Mouse (Mus musculus): ENCODE results near the gene Prrt3.

Gene Prrt3

DNA sequence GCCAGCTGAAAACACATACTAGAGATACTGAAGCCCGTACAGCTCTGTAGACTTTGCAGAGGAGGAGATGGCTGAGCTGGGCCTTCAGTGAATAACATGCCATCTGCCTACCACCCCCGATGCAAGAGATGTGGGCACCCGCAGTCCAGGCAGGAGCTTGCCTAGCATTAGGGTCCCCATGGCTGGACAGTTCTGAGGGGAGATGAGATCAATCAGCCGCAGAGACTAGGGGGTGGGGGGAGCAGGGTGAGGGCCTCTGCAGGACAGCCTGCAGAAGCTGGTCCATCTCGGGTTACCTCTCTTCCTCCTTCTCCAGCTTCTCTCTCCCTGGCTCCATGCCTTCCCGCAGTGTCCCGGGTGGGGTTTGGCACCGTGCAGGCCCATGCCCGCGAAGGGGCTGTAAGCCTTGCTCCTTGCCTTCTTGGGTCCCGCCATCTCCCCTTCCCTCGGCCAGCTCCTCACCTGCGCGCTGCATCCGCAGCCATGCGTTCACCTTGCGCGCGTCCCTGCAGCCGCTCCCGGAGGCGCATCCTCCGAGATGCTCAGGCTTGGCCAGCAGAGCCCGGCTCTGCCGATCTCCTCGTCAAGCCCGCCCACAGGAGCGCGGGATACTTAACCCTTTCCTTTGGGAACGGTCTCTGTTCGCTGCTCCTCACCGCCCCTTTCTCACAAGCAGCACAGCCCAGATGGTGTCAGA lies at the start of gene Prrt3:
Gene Prrt3 (minus strand): TSS at position 544 of the 697 bp plus-strand sequence.
- no peak for DNase-seq (ENCODE audit: low spot score)

DNA sequence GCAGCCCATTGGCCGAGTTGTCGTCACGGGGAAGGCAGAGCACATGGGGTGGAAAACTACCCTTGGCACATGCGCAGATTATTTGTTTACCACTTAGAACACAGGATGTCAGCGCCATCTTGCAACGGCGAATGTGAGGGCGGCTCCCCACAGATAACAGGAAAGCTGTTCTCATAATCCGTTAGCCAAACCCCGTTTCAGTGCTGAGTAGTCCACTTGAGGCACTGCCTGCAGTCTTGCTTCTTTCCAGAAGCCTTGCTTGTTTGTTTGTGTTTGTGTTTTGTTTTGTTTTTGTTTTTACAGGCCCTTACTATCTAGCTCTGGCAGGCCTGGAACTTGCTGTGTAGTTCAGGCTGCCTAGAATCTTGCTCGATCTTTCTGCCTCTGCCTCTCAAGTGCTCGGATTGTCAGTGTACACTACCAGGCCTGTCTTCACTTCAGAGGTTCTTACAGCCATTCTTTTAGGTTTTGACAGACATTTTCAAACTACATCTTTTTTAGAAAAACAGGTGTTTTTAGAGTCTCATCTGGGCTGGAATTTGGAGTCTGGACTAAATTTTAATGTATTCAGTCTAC lies 42.3 kb upstream of the Prrt3 start:
- DNase-seq (ENCODE audit: low spot score): no peak

- no peak for DNase-seq (ENCODE audit: low spot score)
Measured at GRCm38 (mm10) chr6:113541610-113542009, 39.9 kb upstream of the Prrt3 start.

- no peak for DNase-seq (ENCODE audit: low spot score)
Measured at GRCm38 (mm10) chr6:113534886-113535285, 33.2 kb upstream of the Prrt3 start.

GRCm38 (mm10) chr6:113531840-113532404 lies 30.2 kb upstream of the Prrt3 start:
- no peak for DNase-seq (ENCODE audit: low spot score)

- DNase-seq (ENCODE audit: low spot score): peak; percentile 97
Measured at GRCm38 (mm10) chr6:113530932-113531839, 29.5 kb upstream of the Prrt3 start, which contains the start of the genes Emc3 and Fancd2. Emc3 (minus strand) TSS chr6:113531652. Fancd2 (plus strand) TSS chr6:113531682.

GRCm38 (mm10) chr6:113523420-113523819 lies 21.7 kb upstream of the Prrt3 start:
- DNase-seq (ENCODE audit: low spot score): no peak

DNA sequence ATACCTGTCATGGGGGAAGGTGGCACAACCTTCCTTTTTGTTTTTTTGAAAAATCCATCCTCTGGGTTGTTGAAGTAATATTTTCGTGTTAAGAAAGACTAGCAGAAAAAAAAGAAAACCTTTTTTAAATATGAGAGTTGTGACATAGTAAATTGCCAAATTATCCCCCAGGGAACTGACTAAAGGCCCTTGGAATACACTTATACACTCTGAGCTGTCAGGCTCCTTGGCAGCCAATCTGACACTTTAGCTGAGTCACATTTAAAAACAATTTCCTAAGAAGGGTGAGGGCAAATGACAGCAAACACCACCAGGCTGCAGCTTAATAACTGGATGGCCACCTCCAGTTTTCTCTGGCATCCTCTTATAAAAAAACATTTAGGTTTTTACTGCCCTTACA lies 20.6 kb upstream of the Prrt3 start:
- DNase-seq (ENCODE audit: low spot score): no peak

DNA sequence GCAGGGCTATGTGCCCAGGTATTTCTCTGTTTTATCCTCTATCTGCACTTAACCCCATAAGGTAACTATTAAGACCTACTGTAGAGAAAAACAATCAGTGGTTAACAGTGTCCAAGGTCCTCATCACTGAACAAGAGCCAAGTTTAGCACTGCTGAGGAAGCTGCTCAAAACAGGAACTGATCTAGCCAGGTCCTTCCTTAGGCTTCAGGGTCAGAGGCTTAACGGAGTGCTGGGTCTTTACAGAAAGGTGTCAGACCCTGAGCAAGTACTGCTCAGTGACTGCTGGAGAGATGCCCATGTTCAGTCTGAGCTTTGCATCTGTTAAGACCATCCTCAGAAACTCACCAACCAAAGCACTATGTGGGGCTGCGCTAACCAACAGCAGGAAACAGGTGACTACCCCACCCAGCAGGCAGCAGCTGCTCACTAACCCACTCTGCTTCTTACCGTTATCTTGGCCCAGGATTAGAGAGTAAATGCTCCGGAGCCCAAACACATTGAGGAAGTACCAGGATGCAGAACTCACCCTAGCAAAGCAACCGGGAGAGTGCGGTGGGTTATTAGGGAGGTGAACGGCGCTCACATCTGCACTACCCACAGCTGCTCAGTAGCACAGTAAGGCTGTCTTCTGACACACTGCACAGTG lies 15.8 kb upstream of the Prrt3 start:
- DNase-seq (ENCODE audit: low spot score): no peak

GRCm38 (mm10) chr6:113514600-113514999 lies 12.9 kb upstream of the Prrt3 start:
- DNase-seq (ENCODE audit: low spot score): no peak

- DNase-seq (ENCODE audit: low spot score): no peak
Measured at GRCm38 (mm10) chr6:113513944-113514343, 12.2 kb upstream of the Prrt3 start.

DNA sequence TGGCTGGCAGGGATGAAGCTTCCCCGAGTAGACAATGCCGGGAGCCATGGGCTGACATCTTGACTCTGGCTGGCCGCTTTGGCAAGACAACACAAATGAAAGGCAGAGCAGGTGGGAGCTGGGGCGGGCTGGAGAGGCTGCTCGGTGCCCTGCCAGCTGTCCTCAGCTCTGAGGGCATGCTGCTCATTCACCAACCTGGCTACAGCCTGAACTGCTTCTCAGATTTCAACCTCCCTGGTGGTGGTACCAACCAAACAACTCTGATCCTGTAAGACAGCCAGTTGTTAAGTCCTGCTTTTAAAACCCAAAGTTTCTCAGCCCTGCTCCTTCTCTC lies 7.2 kb upstream of the Prrt3 start:
- no peak for DNase-seq (ENCODE audit: low spot score)

DNA sequence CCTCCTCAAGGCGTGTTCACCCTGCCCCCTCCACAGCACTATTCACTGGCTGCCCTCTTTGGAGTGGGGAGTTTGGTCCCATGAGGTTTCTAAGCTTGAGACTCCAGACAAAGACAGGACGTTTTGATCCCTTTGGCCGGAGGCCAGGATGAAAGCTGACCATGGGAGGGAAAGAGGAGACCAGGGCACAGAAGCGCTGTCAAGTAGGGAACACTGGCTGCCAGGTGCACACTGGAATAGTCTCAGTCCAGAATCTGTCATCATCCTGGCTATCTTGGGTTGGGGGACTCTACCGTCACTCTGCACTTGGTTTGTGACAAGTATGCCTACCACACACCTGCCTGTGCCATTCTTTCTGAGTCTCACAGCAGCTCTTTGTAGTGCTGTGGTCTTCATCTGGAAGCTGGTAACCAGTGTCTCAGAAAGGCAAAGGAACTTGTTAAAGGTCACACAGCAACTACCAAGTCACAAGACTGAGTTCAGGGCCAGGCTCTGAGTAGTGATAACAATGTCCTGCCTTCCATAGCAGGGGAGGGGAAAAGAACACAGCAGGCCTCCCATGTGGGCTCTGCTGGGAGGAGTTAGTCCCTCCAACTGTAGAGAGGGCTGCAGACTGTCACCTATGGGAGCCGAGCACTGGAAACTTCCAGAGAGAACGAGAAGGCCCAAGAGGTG lies 6.7 kb upstream of the Prrt3 start:
- DNase-seq (ENCODE audit: low spot score): no peak

GRCm38 (mm10) chr6:113507130-113507529 lies 5.4 kb upstream of the Prrt3 start:
- no peak for DNase-seq (ENCODE audit: low spot score)

GRCm38 (mm10) chr6:113505689-113506088 lies 4.0 kb upstream of the Prrt3 start:
- DNase-seq (ENCODE audit: low spot score): no peak

- no peak for DNase-seq (ENCODE audit: low spot score)
Measured at GRCm38 (mm10) chr6:113502801-113503200, 1.1 kb upstream of the Prrt3 start.

GRCm38 (mm10) chr6:113499346-113499745 lies 2.4 kb downstream of the Prrt3 start:
- DNase-seq (ENCODE audit: low spot score): no peak

DNA sequence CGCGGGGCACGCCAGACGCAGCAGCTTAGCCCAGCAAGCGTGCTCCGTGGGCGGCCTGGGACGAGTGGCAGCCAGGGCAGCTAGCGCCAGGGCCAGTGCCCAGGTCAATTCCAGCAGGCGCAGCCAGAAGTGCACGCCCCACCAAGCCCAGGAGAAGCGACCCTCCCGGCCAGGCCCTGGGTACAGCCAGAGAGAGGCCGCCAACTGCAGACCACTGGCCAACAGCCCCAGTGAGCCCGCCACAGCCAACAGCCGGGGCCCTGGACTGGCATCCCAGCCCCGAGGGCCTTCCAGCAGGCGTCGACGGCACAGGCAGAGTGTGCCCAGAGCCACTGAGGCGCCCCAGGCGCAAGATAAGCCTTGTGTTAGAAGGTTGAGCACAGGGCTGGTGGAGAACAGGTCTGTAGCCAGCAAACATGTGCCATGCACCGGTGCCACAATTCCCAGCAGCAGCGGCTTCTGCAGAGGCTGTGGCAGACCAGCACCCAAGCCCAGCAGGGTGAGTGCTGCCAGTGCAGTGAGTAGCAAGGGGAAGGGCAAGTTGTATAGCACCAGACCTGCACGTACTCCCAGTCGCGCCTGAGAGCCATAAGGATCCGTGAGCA lies 6.6 kb downstream of the Prrt3 start:
- DNase-seq (ENCODE audit: low spot score): no peak

DNA sequence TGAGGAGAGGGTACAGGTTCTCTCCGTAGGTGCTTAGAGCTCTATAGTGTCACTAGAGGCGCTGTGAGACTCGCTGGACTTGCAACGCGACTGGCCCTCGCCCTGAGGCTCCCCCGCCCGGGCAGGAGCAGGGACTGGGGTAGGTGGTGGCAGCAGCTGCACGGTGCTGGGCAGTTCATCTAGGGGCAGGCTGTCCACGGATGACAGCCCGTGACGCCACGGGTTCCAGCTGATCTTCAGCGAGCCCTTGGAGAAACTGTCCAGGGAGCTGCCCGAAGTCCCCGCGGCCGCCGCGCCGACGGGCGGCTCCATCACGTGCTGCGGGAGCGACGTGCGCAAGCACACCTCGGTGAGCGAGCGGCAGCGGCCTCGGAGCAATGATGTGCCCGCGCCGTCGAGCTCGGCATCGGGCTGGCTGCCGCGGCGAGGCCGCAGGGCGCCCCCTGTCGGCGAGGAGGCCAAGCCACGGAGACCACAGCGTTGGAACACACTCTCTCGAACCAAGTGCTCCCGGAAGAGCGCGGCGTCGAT lies 7.4 kb downstream of the Prrt3 start:
- DNase-seq (ENCODE audit: low spot score): peak; percentile 77

DNA sequence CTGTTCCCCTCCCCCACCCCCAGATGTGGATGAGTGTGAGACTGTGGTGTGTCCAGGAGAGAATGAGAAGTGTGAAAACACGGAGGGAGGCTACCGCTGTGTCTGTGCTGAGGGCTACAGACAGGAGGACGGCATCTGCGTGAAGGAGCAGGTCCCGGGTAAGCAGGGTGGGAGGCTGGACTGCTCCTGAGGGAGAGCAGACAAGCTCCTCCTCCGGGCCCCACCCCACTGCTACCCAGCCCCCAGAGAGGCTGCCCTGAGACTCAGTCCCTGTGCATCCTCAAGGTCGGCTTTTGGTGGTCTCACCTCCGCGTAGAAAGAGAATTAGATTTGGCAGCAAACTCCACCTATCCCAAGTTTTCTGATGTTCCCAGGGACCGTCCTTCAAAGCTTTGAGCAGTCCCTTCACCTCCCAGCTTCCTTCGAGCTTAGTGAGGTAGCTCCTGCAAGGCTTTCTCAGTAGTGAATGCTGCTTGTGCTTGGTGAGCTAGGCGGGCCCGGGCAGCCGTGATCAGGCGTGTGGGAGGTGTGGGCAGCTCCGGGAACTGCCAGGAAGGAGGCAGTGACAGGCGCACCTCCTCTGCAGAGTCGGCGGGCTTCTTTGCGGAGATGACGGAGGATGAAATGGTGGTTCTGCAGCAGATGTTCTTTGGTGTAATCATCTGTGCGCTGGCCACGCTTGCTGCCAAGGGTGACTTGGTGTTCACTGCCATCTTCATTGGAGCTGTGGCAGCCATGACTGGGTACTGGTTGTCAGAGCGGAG lies 9.4 kb downstream of the Prrt3 start:
- no peak for DNase-seq (ENCODE audit: low spot score)
